Mouse (Mus musculus): ENCODE results near the gene Olfr790. TPM values are rescaled to one million over a fixed set of nuclear protein-coding genes. Genes with fewer than 3 reads are reported as not detected.

Gene Olfr790
- not detected in 2 replicates for polyA plus RNA-seq (2015; fragmentation: Nextera tagmentation; extraction: Ambion mirVana)

DNA sequence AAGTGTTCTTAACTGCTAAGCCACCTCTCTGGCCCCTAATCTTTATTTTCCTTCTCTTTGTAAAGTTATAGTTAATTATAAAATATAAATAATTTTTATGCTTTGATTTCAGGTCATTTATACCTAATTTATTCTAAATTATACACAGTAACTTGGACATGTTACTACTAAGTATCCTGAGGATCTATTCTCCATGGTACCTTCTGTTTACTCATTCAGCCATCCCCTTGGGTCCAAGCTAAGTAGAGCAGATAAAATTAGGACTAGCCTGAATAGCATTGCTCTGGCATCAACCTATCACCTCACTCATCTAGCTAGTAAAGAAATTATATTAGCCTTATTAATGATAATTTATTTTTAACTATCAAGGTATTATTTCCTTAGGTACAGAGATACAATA lies at the start of gene Olfr790:
Gene Olfr790 (plus strand): TSS at position 301 of the 400 bp plus-strand sequence.
- Histone ChIP-seq H3K9ac (no peak within 1 kb of the TSS), H3K4me1 (no peaks in the 10 kb centered on the region), H3K36me3 (no peaks in the 10 kb centered on the region), H3K9me3 (no peaks in the 10 kb centered on the region), H3K4me3 (no peak within 1 kb of the TSS), H3K27ac (no peak within 1 kb of the TSS), H3K4me2 (no peak within 1 kb of the TSS), H3K27me3 (no peaks in the 10 kb centered on the region)
- ATAC-seq (ENCODE audit: borderline replicate concordance, extremely low read depth, low FRiP score, low TSS enrichment), result no peak

DNA sequence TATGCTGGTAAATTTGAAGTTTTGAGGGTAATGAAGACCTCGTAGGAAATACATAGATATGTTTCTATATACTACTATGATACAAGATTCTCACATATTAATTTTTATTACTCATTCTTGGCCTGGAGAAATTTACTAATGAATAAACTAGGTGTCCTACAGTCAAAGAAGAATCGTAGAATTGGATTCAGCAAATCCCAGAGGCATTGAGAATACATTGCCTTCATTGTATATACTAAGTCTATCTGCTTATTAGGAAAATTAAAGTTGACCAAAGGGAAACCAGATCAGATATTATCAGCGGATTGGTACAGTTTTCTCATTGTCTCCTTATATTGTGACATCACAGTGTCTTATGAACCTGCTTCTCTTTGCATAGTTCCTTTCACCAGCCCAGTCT lies 36.7 kb upstream of the Olfr790 start, which contains the start of gene Olfr787:
Gene Olfr787 (plus strand): TSS at position 301 of the 400 bp plus-strand sequence.
- Histone ChIP-seq H3K9ac (no peak within 1 kb of the TSS), H3K4me1 (no peaks in the 10 kb centered on the region), H3K36me3 (no peaks in the 10 kb centered on the region), H3K4me3 (no peak within 1 kb of the TSS), H3K4me2 (no peak within 1 kb of the TSS), H3K9me3 (no peaks in the 10 kb centered on the region), H3K27me3 (no peaks in the 10 kb centered on the region), H3K27ac (no peak within 1 kb of the TSS)
- no peak for ATAC-seq (ENCODE audit: borderline replicate concordance, extremely low read depth, low FRiP score, low TSS enrichment)
- WGBS, result 79% methylated on average over 3 of the region's 3 CpGs

DNA sequence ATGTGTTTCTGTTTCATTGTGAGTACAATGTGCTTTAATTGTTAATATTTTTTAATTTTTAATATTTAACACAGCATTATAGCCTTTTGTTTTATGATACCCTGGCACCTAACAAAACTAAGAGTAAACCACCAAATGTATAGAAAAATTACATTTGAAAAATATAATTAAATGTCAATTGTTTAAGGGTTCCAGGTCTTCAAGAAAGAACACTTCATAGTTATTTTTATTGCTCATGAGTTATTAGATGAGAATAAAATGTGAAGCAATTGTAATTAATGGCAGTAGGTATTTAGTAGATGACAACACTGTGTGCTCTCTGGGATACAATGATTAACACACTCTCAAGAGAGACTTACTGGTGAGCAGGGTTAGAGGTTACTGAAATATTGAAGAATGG lies 27.6 kb upstream of the Olfr790 start, which contains the start of gene Olfr788:
Gene Olfr788 (plus strand): TSS at position 301 of the 400 bp plus-strand sequence.
- Histone ChIP-seq H3K27ac (no peak within 1 kb of the TSS), H3K27me3 (no peaks in the 10 kb centered on the region), H3K4me2 (no peak within 1 kb of the TSS), H3K9me3 (no peaks in the 10 kb centered on the region), H3K4me3 (no peak within 1 kb of the TSS), H3K9ac (no peak within 1 kb of the TSS), H3K4me1 (no peaks in the 10 kb centered on the region), H3K36me3 (no peaks in the 10 kb centered on the region)
- ATAC-seq (ENCODE audit: borderline replicate concordance, extremely low read depth, low FRiP score, low TSS enrichment), result no peak

DNA sequence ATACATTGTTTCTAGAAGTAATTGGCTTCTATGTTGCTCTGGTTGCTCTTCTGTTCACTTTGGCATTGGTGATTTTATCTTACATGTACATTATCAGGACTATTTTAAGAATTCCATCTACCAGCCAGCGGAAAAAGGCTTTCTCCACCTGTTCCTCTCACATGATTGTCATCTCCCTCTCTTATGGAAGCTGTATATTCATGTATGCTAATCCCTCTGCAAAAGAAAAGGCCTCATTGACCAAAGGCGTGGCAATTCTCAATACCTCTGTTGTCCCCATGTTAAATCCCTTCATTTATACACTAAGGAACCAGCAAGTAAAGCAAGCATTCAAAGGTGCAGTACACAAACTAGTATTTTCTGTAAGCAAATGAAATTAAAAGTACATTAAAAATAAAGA lies 25.0 kb upstream of the Olfr790 start:
- Histone ChIP-seq H3K4me3 (no peak overlapping the region), H3K4me1 (no peaks in the 10 kb centered on the region), H3K9ac (no peak overlapping the region), H3K27ac (no peak overlapping the region), H3K36me3 (no peaks in the 10 kb centered on the region), H3K9me3 (no peaks in the 10 kb centered on the region), H3K4me2 (no peak overlapping the region), H3K27me3 (no peaks in the 10 kb centered on the region)
- ATAC-seq (ENCODE audit: borderline replicate concordance, extremely low read depth, low FRiP score, low TSS enrichment), result no peak
- WGBS, result 57% methylated on average over 2 of the region's 2 CpGs

DNA sequence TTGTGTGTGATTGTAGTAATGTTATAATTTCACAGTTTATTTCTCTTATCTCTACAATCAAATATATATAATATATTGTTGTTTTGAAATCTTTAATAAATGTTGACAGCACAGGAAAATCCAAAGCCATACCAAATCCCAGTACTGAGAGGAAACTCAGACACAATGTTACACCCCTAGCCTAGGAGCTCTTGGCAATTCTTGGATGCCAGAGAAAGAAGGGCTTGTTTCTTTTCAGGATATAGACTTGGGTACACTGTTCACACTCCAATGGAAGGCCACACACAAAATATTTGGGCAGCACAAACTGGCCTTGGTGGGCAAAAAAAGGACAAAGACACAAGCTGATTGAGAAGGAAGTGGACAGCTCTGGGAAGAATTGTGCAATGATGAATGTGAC lies 24.6 kb upstream of the Olfr790 start:
- Histone ChIP-seq H3K9me3 (no peaks in the 10 kb centered on the region), H3K27ac (no peak overlapping the region), H3K4me2 (no peak overlapping the region), H3K27me3 (no peaks in the 10 kb centered on the region), H3K4me1 (no peaks in the 10 kb centered on the region), H3K4me3 (no peak overlapping the region), H3K36me3 (no peaks in the 10 kb centered on the region), H3K9ac (no peak overlapping the region)
- no peak for ATAC-seq (ENCODE audit: borderline replicate concordance, extremely low read depth, low FRiP score, low TSS enrichment)

DNA sequence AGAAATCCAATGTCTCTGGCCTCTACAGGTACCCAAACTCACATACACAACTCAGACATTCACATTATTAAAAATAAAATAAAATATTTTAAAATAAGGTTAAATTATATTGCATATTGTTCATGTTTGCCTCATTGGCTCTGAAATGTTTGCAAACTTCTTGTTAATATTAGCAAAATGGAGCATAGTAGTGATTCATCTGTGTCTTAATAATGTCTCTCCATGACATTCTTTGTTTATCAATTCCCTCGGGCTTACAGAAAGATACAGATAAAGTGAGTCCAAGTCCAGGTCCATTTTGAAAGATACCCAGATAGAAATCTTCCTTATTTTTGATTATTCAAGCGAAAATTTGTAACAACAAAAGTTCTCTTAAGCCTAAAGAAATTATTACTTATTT lies 13.8 kb upstream of the Olfr790 start, which contains the start of gene Olfr789:
Gene Olfr789 (plus strand): TSS at position 301 of the 400 bp plus-strand sequence.
- 37% methylated on average over 2 of the region's 2 CpGs for WGBS
- no peak for ATAC-seq (ENCODE audit: borderline replicate concordance, extremely low read depth, low FRiP score, low TSS enrichment)
- Histone ChIP-seq H3K9ac (no peak within 1 kb of the TSS), H3K4me1 (no peaks in the 10 kb centered on the region), H3K27ac (no peak within 1 kb of the TSS), H3K9me3 (no peaks in the 10 kb centered on the region), H3K36me3 (no peaks in the 10 kb centered on the region), H3K4me2 (no peak within 1 kb of the TSS), H3K27me3 (no peaks in the 10 kb centered on the region), H3K4me3 (no peak within 1 kb of the TSS)

DNA sequence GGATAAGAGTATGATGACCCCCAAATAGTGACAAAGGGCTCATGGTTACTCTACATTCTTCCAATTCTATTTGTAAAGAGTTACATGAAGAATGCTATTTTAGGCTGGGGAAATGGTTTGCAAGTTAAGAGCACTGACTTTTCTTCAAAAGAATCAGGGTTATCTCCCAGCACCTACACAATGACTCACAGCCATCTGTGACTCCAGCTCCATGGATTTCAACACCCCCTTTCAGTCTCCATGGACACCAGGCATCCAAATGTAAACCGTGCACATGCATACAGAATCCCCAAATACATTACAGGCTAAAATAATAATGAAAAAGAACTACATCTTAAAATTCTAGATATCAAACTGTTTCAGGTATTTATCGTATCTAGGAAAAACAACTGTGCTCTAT lies 8.2 kb upstream of the Olfr790 start:
- Histone ChIP-seq H3K4me1 (no peaks in the 10 kb centered on the region), H3K27me3 (no peaks in the 10 kb centered on the region), H3K36me3 (no peaks in the 10 kb centered on the region), H3K4me2 (no peak overlapping the region), H3K4me3 (no peak overlapping the region), H3K9me3 (no peaks in the 10 kb centered on the region), H3K9ac (no peak overlapping the region), H3K27ac (no peak overlapping the region)
- 83% methylated on average over 2 of the region's 2 CpGs for WGBS
- no peak for ATAC-seq (ENCODE audit: borderline replicate concordance, extremely low read depth, low FRiP score, low TSS enrichment)

DNA sequence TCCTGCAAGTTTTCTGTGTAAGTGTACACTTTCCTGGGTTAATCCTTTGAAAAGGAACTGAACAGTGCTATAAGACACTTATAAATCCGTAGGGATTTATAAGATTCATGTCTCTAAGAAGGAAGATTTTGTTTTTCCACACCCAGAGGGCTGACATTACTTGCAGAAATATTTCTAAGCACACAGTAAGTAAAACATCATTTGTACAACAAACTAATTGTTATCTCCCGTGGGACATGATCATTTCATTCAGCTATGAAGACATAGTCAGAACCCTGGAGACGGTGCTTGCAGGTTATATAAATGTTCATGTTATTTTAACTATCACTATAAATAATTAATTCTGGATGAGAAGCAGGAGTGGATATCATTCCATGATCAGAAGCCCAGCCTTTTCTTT lies 23.2 kb downstream of the Olfr790 start, which contains the start of gene Olfr791:
Gene Olfr791 (plus strand): TSS at position 301 of the 400 bp plus-strand sequence.
- Histone ChIP-seq H3K4me3 (no peak within 1 kb of the TSS), H3K9ac (no peak within 1 kb of the TSS), H3K27ac (no peak within 1 kb of the TSS), H3K4me1 (no peaks in the 10 kb centered on the region), H3K9me3 (no peaks in the 10 kb centered on the region), H3K36me3 (no peaks in the 10 kb centered on the region), H3K27me3 (no peaks in the 10 kb centered on the region), H3K4me2 (no peak within 1 kb of the TSS)
- no peak for ATAC-seq (ENCODE audit: borderline replicate concordance, extremely low read depth, low FRiP score, low TSS enrichment)
- WGBS, result 52% methylated on average over 3 of the region's 3 CpGs

DNA sequence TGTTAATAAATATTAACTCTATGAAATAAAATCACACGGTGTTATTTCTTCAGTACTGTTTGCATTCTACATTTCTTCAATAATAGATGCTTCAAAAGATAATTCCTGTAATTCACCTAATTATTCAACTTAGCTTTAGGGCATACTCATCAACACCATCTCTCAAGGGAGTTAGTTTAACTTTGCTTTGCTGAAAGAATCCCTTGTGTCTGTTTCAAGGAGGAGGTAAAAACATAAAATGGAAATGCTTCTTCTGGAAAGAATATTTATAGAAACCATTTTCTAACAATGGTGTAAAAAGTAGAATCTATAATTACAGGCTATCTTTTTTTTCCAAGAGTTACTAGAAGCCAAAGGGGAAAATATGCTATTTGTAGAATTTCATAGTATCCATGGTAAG lies 40.6 kb downstream of the Olfr790 start, which contains the start of gene Olfr792:
Gene Olfr792 (plus strand): TSS at position 301 of the 400 bp plus-strand sequence.
- whole genome bisulfite sequencing, result 84% methylated on average over 1 of the region's 1 CpGs
- Histone ChIP-seq H3K27me3 (no peaks in the 10 kb centered on the region), H3K9me3 (no peaks in the 10 kb centered on the region), H3K27ac (no peak within 1 kb of the TSS), H3K4me2 (no peak within 1 kb of the TSS), H3K4me3 (no peak within 1 kb of the TSS), H3K36me3 (no peaks in the 10 kb centered on the region), H3K9ac (no peak within 1 kb of the TSS), H3K4me1 (no peaks in the 10 kb centered on the region)
- no peak for ATAC-seq (ENCODE audit: borderline replicate concordance, extremely low read depth, low FRiP score, low TSS enrichment)

DNA sequence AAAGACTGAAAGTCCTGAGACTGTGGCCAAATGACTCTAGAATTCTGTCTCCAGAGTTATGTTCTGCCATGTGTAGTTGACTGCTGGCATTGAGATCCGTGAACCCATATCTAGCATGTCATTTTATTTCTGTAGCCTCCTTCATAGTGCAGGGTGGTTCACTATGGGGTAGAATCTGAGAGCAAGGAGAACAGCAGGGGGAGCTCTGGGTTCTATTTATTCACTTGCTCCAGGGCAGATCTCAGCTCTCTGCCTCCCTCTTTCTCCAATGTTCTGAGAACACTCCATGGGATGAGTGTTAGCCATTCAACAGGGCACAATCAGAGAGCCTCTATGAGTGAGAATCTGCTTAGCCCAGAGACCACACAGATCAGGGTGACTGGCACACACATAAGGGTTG lies 51.1 kb downstream of the Olfr790 start:
- Histone ChIP-seq H3K27ac (no peak overlapping the region), H3K4me2 (no peak overlapping the region), H3K9me3 (no peaks in the 10 kb centered on the region), H3K4me1 (no peaks in the 10 kb centered on the region), H3K4me3 (no peak overlapping the region), H3K36me3 (no peaks in the 10 kb centered on the region), H3K27me3 (no peaks in the 10 kb centered on the region), H3K9ac (no peak overlapping the region)
- no peak for ATAC-seq (ENCODE audit: borderline replicate concordance, extremely low read depth, low FRiP score, low TSS enrichment)
- 42% methylated on average over 1 of the region's 1 CpGs for WGBS

Other genes starting within 250 kb of the Olfr790 start
- not detected in 2 replicates for gene Olfr776, start 239.4 kb upstream of the Olfr790 start, polyA plus RNA-seq (2015; fragmentation: Nextera tagmentation; extraction: Ambion mirVana)
- gene Olfr777, start 227.0 kb upstream of the Olfr790 start, polyA plus RNA-seq (2015; fragmentation: Nextera tagmentation; extraction: Ambion mirVana), result not detected in 2 replicates
- not detected in 2 replicates for gene Olfr780, start 180.4 kb upstream of the Olfr790 start, polyA plus RNA-seq (2015; fragmentation: Nextera tagmentation; extraction: Ambion mirVana)
- gene Olfr781, start 169.6 kb upstream of the Olfr790 start, polyA plus RNA-seq (2015; fragmentation: Nextera tagmentation; extraction: Ambion mirVana), result not detected in 2 replicates
- not detected in 2 replicates for gene Olfr782, start 149.6 kb upstream of the Olfr790 start, polyA plus RNA-seq (2015; fragmentation: Nextera tagmentation; extraction: Ambion mirVana)
- 0.05 and 0.06 TPM in 2 replicates for gene Olfr784, start 114.4 kb upstream of the Olfr790 start, polyA plus RNA-seq (2015; fragmentation: Nextera tagmentation; extraction: Ambion mirVana)
- not detected in 2 replicates for gene Olfr785, start 93.1 kb upstream of the Olfr790 start, polyA plus RNA-seq (2015; fragmentation: Nextera tagmentation; extraction: Ambion mirVana)
- not detected in 2 replicates for gene Olfr786, start 71.2 kb upstream of the Olfr790 start, polyA plus RNA-seq (2015; fragmentation: Nextera tagmentation; extraction: Ambion mirVana)
- not detected in 2 replicates for gene Olfr787, start 36.6 kb upstream of the Olfr790 start, polyA plus RNA-seq (2015; fragmentation: Nextera tagmentation; extraction: Ambion mirVana)
- gene Olfr788, start 27.5 kb upstream of the Olfr790 start, polyA plus RNA-seq (2015; fragmentation: Nextera tagmentation; extraction: Ambion mirVana), result not detected in 2 replicates
- not detected in 2 replicates for gene Olfr789, start 13.7 kb upstream of the Olfr790 start, polyA plus RNA-seq (2015; fragmentation: Nextera tagmentation; extraction: Ambion mirVana)
- not detected in 2 replicates for gene Olfr791, start 23.3 kb downstream of the Olfr790 start, polyA plus RNA-seq (2015; fragmentation: Nextera tagmentation; extraction: Ambion mirVana)
- not detected in 2 replicates for gene Olfr792, start 40.7 kb downstream of the Olfr790 start, polyA plus RNA-seq (2015; fragmentation: Nextera tagmentation; extraction: Ambion mirVana)
- gene Olfr794, start 69.2 kb downstream of the Olfr790 start, polyA plus RNA-seq (2015; fragmentation: Nextera tagmentation; extraction: Ambion mirVana), result not detected in 2 replicates
- not detected in 2 replicates for gene Olfr796, start 114.1 kb downstream of the Olfr790 start, polyA plus RNA-seq (2015; fragmentation: Nextera tagmentation; extraction: Ambion mirVana)
- gene Olfr798, start 129.4 kb downstream of the Olfr790 start, polyA plus RNA-seq (2015; fragmentation: Nextera tagmentation; extraction: Ambion mirVana), result not detected in 2 replicates
- not detected in 2 replicates for gene Olfr799, start 139.0 kb downstream of the Olfr790 start, polyA plus RNA-seq (2015; fragmentation: Nextera tagmentation; extraction: Ambion mirVana)
- not detected in 2 replicates for gene Olfr800, start 159.2 kb downstream of the Olfr790 start, polyA plus RNA-seq (2015; fragmentation: Nextera tagmentation; extraction: Ambion mirVana)
- gene Olfr801, start 175.4 kb downstream of the Olfr790 start, polyA plus RNA-seq (2015; fragmentation: Nextera tagmentation; extraction: Ambion mirVana), result not detected in 2 replicates
- gene Olfr802, start 189.7 kb downstream of the Olfr790 start, polyA plus RNA-seq (2015; fragmentation: Nextera tagmentation; extraction: Ambion mirVana), result not detected in 2 replicates
- not detected in 2 replicates for gene Olfr803, start 195.8 kb downstream of the Olfr790 start, polyA plus RNA-seq (2015; fragmentation: Nextera tagmentation; extraction: Ambion mirVana)
- gene Olfr804, start 204.7 kb downstream of the Olfr790 start, polyA plus RNA-seq (2015; fragmentation: Nextera tagmentation; extraction: Ambion mirVana), result not detected in 2 replicates
- gene Olfr805, start 230.9 kb downstream of the Olfr790 start, polyA plus RNA-seq (2015; fragmentation: Nextera tagmentation; extraction: Ambion mirVana), result not detected in 2 replicates
- not detected in 2 replicates for gene Olfr806, start 243.4 kb downstream of the Olfr790 start, polyA plus RNA-seq (2015; fragmentation: Nextera tagmentation; extraction: Ambion mirVana)